Mouse (Mus musculus) liver, embryonic 11.5 days (tissue): ENCODE data around the gene Jdp2. TPM values are rescaled to one million over a fixed set of nuclear protein-coding genes. Genes with fewer than 3 reads are reported as not detected.

Experiments used
- ATAC-seq: fragments of 200-750 bp; cut with Nextera tagmentation; replicated peaks from 2 replicates; pipeline ENCODE4 v1.8.0; 2017; ENCODE audit warnings: moderate number of reproducible peaks, mild to moderate bottlenecking, moderate TSS enrichment, moderate library complexity; ENCODE audit not compliant: low FRiP score
- DNase-seq: peaks from one replicate; pipeline ENCODE4 v3.0.0-alpha.2; 2017; ENCODE audit warnings: low spot score
- H3K27ac ChIP-seq: fragments of 300-500 bp; sonication (generic); 2 replicates; pipeline ENCODE4 v1.5.1; 2014; ENCODE audit warnings: mild to moderate bottlenecking, low read depth, low read length, control low read depth
- H3K27me3 ChIP-seq: fragments of 300-500 bp; sonication (generic); replicated peaks from 2 replicates; pipeline ENCODE4 v1.6.1; 2014; ENCODE audit warnings: low read length, mixed read lengths; ENCODE audit not compliant: control insufficient read depth, insufficient read depth
- H3K36me3 ChIP-seq: fragments of 300-500 bp; sonication (generic); 2 replicates; pipeline ENCODE4 v1.6.1; 2014; ENCODE audit warnings: mild to moderate bottlenecking, low read length, moderate library complexity, mixed read lengths; ENCODE audit not compliant: control insufficient read depth, insufficient read depth
- H3K4me1 ChIP-seq: fragments of 300-500 bp; sonication (generic); replicated peaks from 2 replicates; pipeline ENCODE4 v1.6.1; 2014; ENCODE audit warnings: low read length, mixed read lengths; ENCODE audit not compliant: control insufficient read depth, insufficient read depth
- H3K4me2 ChIP-seq: fragments of 300-500 bp; sonication (generic); 2 replicates; pipeline ENCODE4 v1.6.1; 2014; ENCODE audit warnings: mild to moderate bottlenecking, control low read depth, moderate library complexity
- H3K4me3 ChIP-seq: fragments of 300-500 bp; sonication (generic); 2 replicates; pipeline ENCODE4 v1.5.1; 2014; ENCODE audit warnings: low read depth, low read length, control low read depth
- H3K9ac ChIP-seq: fragments of 300-500 bp; sonication (generic); 2 replicates; pipeline ENCODE4 v1.6.1; 2014; ENCODE audit warnings: low read depth, low read length, control low read depth
- H3K9me3 ChIP-seq: fragments of 300-500 bp; sonication (generic); 2 replicates; pipeline ENCODE4 v1.6.1; 2016; ENCODE audit warnings: low read length, inconsistent platforms, mixed read lengths; ENCODE audit not compliant: control insufficient read depth
- WGBS: fragments of 180-500 bp; shearing (Covaris S2); extraction: QIAGEN DNeasy Blood & Tissue Kit; methylation state at CpG from one replicate; pipeline ENCODE4 v1.1.7; 2014; 5-methylcytosine and 5-hydroxymethylcytosine counted together
- polyA plus RNA-seq: library from polyadenylated mRNA; unstranded; fragments of >200 nt; fragmentation: Nextera tagmentation; extraction: Ambion mirVana; gene quantifications from 2 replicates; pipeline ENCODE4 v1.2.1, GENCODE M21; 2014

The Jdp2 gene
- polyA plus RNA-seq, 1 experiment from 2014 or later: 0.59 TPM

DNA sequence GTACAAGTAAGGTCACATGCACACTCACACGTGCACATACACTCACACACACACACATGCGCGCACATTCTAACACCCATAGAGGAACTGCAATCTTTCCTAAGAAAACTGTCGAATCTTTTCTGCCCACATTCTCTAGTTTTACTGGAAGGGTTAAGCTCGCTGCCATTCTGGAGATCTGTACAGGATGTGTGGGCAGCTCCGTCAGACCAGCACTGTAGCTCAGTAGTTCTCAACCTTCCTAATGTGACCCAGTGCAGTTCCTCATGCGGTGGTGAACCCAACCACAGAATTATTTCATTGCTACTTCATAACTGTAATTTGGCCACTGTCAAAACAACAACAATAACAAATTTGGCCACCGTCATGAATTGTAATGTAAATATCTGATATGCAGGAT is 75.1 kb downstream of the Jdp2 start:
- Histone ChIP-seq H3K9me3 (no peaks in the 10 kb centered on the region), H3K27ac (no peak overlapping the region), H3K4me1 (no peaks in the 10 kb centered on the region), H3K27me3 (no peaks in the 10 kb centered on the region), H3K9ac (no peak overlapping the region), H3K4me2 (no peak overlapping the region), H3K36me3 (no peaks in the 10 kb centered on the region), H3K4me3 (no peak overlapping the region)
- DNase-seq (no peak), ATAC-seq (no peak)
- 71% methylated on average over 8 of the region's 8 CpGs for WGBS

GRCm38 (mm10) chr12:85679117-85679516 is 80.3 kb downstream of the Jdp2 start:
- Histone ChIP-seq H3K27ac (no peak overlapping the region), H3K4me3 (no peak overlapping the region), H3K9me3 (no peaks in the 10 kb centered on the region), H3K27me3 (no peaks in the 10 kb centered on the region), H3K4me2 (no peak overlapping the region), H3K4me1 (no peaks in the 10 kb centered on the region), H3K9ac (no peak overlapping the region), H3K36me3 (no peaks in the 10 kb centered on the region)
- no peak for ATAC-seq
- 75% methylated on average over 5 of the region's 5 CpGs for WGBS
- no peak for DNase-seq

DNA sequence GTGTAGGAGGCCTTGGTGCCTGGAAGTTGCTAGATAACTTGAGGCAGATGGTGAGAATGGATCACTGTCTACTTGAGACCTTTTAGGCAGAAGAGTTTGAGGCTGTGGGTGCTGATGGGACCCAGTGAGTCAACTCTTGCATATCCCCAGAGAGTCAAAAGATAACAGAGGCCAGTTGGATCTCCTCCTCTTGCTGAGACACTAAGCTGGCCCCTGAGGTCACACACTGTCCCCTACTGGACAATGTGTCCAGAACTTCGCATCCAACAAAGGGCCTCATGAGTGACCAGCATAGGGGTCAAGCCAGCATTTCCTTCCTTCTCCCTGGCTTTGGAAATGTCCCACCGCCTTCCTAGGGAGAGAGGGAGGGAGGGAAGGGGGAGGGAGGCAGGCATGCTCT is 81.0 kb downstream of the Jdp2 start:
- Histone ChIP-seq H3K9ac (no peak overlapping the region), H3K4me2 (no peak overlapping the region), H3K27ac (no peak overlapping the region), H3K27me3 (no peaks in the 10 kb centered on the region), H3K9me3 (no peaks in the 10 kb centered on the region), H3K4me3 (no peak overlapping the region), H3K4me1 (no peaks in the 10 kb centered on the region), H3K36me3 (no peaks in the 10 kb centered on the region)
- ATAC-seq: no peak
- DNase-seq: no peak
- WGBS: 52% methylated on average over 2 of the region's 2 CpGs

DNA sequence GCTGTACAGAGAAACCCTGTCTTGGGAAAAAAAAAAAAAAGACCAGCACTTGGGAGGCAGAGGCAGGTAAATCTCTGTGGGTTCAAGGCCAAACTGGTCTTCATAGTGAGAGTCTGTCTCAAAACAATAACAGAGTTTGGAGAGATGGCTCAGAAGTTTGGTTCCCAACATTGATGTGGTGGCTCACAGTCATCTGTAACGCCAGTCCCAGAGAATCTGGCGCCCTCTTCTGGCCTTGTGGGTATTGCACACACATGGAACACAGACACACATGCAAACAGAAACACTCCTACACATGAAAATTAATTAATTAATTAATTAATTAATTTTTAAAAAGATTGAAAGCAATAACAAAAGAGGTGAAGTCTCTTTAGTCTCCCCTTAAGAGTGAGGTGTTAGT is 83.5 kb downstream of the Jdp2 start:
- Histone ChIP-seq H3K4me1 (no peaks in the 10 kb centered on the region; the same call in 1 of the 2 replicates), H3K9ac (no peak overlapping the region), H3K4me2 (no peak overlapping the region), H3K36me3 (no peaks in the 10 kb centered on the region), H3K27ac (no peak overlapping the region), H3K9me3 (no peaks in the 10 kb centered on the region), H3K27me3 (no peaks in the 10 kb centered on the region), H3K4me3 (no peak overlapping the region)
- 37% methylated on average over 2 of the region's 2 CpGs for WGBS
- DNase-seq (no peak), ATAC-seq (no peak)

DNA sequence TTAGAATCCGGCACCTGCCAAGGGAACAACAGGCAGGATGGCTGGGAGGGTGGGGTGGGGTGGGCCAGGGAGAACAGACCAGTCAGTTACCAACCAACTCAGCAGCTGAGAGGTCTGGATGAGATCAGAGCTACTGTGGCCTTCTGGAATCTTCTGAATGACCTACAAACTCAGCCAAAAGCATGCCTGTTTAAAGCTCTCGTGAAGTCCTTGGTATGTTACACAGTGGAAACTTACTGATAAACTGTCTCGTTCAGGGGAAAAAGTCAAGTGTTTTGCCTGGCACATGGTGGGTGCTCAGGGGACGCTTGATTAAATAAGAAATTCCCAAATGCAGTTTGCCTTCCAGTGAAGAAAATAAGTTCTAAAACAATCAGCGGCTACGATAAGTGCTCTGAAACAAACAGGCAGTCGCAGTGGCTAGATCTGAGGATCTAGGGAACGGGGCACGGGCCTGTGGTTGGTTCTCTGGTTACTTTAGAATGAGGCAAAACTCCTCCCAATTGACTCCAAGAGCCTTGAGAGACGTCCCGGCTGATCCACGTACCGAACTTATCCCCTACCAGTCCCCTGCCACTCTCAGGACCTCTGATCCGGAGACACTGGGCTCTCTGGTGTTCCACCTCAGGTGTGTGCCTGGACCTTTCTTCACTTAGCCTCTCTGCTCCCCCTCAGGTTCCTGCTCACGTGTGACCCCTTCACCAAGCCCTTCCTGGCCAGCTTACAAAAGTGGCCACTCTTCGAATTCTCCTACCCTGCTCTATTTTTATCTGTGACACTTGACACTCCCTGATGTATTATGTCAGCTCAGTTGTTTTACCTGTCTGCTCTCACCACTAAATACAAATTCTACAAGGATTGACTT is 85.8 kb downstream of the Jdp2 start:
- no peak for DNase-seq
- Histone ChIP-seq H3K4me3 (no peak overlapping the region), H3K36me3 (no peaks in the 10 kb centered on the region), H3K4me2 (no peak overlapping the region), H3K4me1 (no peaks in the 10 kb centered on the region; the same call in 1 of the 2 replicates), H3K27ac (no peak overlapping the region), H3K27me3 (no peaks in the 10 kb centered on the region), H3K9me3 (no peaks in the 10 kb centered on the region), H3K9ac (no peak overlapping the region)
- 78% methylated on average over 16 of the region's 16 CpGs for WGBS
- ATAC-seq: no peak

- Histone ChIP-seq H3K4me2 (peak within 1 kb of the TSS; percentile 65), H3K4me1 (no peaks in the 10 kb centered on the region; the same call in 1 of the 2 replicates), H3K36me3 (no peaks in the 10 kb centered on the region), H3K9ac (peak within 1 kb of the TSS; percentile 52), H3K9me3 (no peaks in the 10 kb centered on the region), H3K27me3 (no peaks in the 10 kb centered on the region), H3K4me3 (peak within 1 kb of the TSS; percentile 44), H3K27ac (no peak within 1 kb of the TSS)
- no peak for DNase-seq
- WGBS: 17% methylated on average over 22 of the region's 22 CpGs
- no peak; the same call in 1 of the 2 replicates for ATAC-seq
Measured at GRCm38 (mm10) chr12:85686466-85687216, 87.8 kb downstream of the Jdp2 start, which contains the start of gene Batf. Gene Batf (plus strand): TSS chr12:85686669.

DNA sequence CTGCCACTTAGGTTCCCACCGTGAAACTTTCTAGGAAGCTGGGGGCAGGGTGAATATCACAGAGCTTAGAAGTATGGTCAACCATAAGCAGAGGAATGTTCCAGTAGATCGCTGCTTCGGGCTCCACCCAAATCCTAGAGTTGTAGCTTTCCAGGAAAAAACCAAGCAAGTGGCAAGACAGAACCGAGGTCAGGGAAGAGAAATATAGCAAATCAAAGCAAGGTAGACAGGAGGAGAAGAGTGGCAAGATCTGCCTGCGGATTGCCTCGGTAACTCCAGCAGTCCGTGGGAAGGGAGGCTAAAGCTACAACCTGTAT is 88.3 kb downstream of the Jdp2 start:
- no peaks in the 10 kb centered on the region for H3K9me3 ChIP-seq
- DNase-seq (no peak), ATAC-seq (no peak)
- no peaks in the 10 kb centered on the region; the same call in 1 of the 2 replicates for H3K4me1 ChIP-seq
- H3K4me3 ChIP-seq: peak overlapping the region; percentile 44
- H3K4me2 ChIP-seq: peak overlapping the region; percentile 65
- H3K9ac ChIP-seq: no peak overlapping the region; the same call in 1 of the 2 replicates
- H3K36me3 ChIP-seq: no peaks in the 10 kb centered on the region
- H3K27me3 ChIP-seq: no peaks in the 10 kb centered on the region
- 48% methylated on average over 7 of the region's 7 CpGs for WGBS
- no peak overlapping the region for H3K27ac ChIP-seq

- H3K36me3 ChIP-seq: no peaks in the 10 kb centered on the region
- no peaks in the 10 kb centered on the region; the same call in 1 of the 2 replicates for H3K4me1 ChIP-seq
- H3K4me3 ChIP-seq: no peak overlapping the region
- H3K27ac ChIP-seq: no peak overlapping the region
- H3K4me2 ChIP-seq: no peak overlapping the region; the same call in 1 of the 2 replicates
- WGBS: 65% methylated on average over 6 of the region's 6 CpGs
- H3K9ac ChIP-seq: no peak overlapping the region
- no peak for ATAC-seq
- H3K27me3 ChIP-seq: no peaks in the 10 kb centered on the region
- no peak for DNase-seq
- H3K9me3 ChIP-seq: no peaks in the 10 kb centered on the region
Measured at GRCm38 (mm10) chr12:85687846-85688245, 89.0 kb downstream of the Jdp2 start.
